Comparison of ENCODE assay signal across 13 mouse cellular contexts in the genomic region with DNA sequence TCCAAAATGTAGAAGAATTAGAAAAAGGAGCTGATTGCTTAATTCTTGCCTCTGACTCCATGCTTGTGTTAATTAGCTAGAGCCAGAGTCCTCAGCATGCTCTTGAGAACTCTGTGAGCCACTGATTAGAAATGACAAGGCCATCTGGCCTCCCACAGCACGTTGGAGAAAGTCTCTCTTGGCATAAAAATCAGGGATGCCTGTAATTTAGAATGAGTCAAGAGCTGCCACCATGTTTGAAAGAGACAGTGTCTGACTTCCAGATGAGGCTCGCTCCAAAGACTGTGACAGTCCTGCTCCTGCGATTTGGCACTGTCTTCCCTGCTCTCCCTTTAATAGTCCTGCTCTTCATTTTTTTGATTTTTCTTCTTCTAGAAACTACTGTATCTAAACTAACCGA.
DNase-seq lines count a peak whose midpoint lies in the region; ATAC-seq and TF ChIP-seq lines count a peak whose summit lies in the region.
"Had no signal": no experiment of that assay in that cellular context is flagged by ENCODE, and none has a peak within 500 bp of the region (broad histone marks: within the 10 kb centered on the region; RNA-seq: fewer than 3 reads in every experiment).

No protein-coding gene starts in this region.

- H3K27me3 ChIP-seq in hindbrain, embryonic 16.5 days (replicated peaks; ENCODE audit: control insufficient read depth, insufficient read depth, low read length) = no peaks in the 10 kb centered on the region
- H3K27me3 ChIP-seq in hindbrain, embryonic 12.5 days = no peaks in the 10 kb centered on the region
- H3K27me3 ChIP-seq in midbrain, embryonic 14.5 days (ENCODE audit: control insufficient read depth, insufficient read depth, low read length) = no peaks in the 10 kb centered on the region
- H3K27me3 ChIP-seq in kidney, adult 2 months (replicated peaks; ENCODE audit: control insufficient read depth, insufficient read depth, low read length) = no peaks in the 10 kb centered on the region
- H3K27me3 ChIP-seq: CH12.LX; embryonic facial prominence, embryonic 12.5 days had no signal

- H3K9ac ChIP-seq in hindbrain, embryonic 16.5 days (ENCODE audit: low read depth, low read length) = no peak overlapping the region
- H3K9ac ChIP-seq in hindbrain, embryonic 12.5 days = no peak overlapping the region
- no peak overlapping the region for H3K9ac ChIP-seq in midbrain, embryonic 14.5 days (replicated peaks; ENCODE audit: low read length)
- H3K9ac ChIP-seq: embryonic facial prominence, embryonic 12.5 days had no signal

- WGBS in hindbrain, embryonic 16.5 days = 62% methylated on average over 4 of the region's 4 CpGs
- WGBS in hindbrain, embryonic 12.5 days = 69% methylated on average over 4 of the region's 4 CpGs
- 63% methylated on average over 4 of the region's 4 CpGs for WGBS in midbrain, embryonic 14.5 days
- WGBS in kidney, adult 2 months = 69% methylated on average over 4 of the region's 4 CpGs

- no peak overlapping the region for H3K4me3 ChIP-seq in hindbrain, embryonic 16.5 days (ENCODE audit: low read length)
- no peak overlapping the region for H3K4me3 ChIP-seq in hindbrain, embryonic 12.5 days
- no peak overlapping the region for H3K4me3 ChIP-seq in midbrain, embryonic 14.5 days (replicated peaks; ENCODE audit: low read depth, low read length)
- H3K4me3 ChIP-seq in kidney, adult 2 months (ENCODE audit: insufficient read depth, low read depth, low read length) = no peak overlapping the region
- H3K4me3 ChIP-seq: embryonic facial prominence, embryonic 12.5 days had no signal

- no peaks in the 10 kb centered on the region for H3K36me3 ChIP-seq in hindbrain, embryonic 16.5 days (ENCODE audit: control insufficient read depth, insufficient read depth, low read length)
- no peaks in the 10 kb centered on the region for H3K36me3 ChIP-seq in hindbrain, embryonic 12.5 days
- no peaks in the 10 kb centered on the region for H3K36me3 ChIP-seq in midbrain, embryonic 14.5 days (ENCODE audit: control insufficient read depth, insufficient read depth, low read length)
- H3K36me3 ChIP-seq in kidney, adult 2 months (ENCODE audit: control insufficient read depth, insufficient read depth, low read length) = no peaks in the 10 kb centered on the region
- H3K36me3 ChIP-seq: embryonic facial prominence, embryonic 12.5 days had no signal

- peak; percentile 92 for ATAC-seq in hindbrain, embryonic 16.5 days
- no peak for ATAC-seq in hindbrain, embryonic 12.5 days (ENCODE audit: low FRiP score)
- 0 out of 2 replicates have a peak, but pooled peaks have one; percentile 32 for ATAC-seq in midbrain, embryonic 14.5 days (ENCODE audit: low FRiP score, low TSS enrichment)

- no peak for TF ChIP-seq CTCF in kidney, adult 2 months (conservative IDR thresholded peaks at IDR 0.05; ENCODE audit: insufficient read depth, insufficient read length, low read depth, low read length)

- TF ChIP-seq POLR2A in kidney, adult 2 months (IDR thresholded peaks at IDR 0.05; ENCODE audit: low read depth, low read length) = no peak

- no peaks in the 10 kb centered on the region for H3K4me1 ChIP-seq in hindbrain, embryonic 16.5 days (ENCODE audit: control insufficient read depth, insufficient read depth, low read depth, low read length)
- H3K4me1 ChIP-seq in hindbrain, embryonic 12.5 days = no peaks in the 10 kb centered on the region
- no peaks in the 10 kb centered on the region for H3K4me1 ChIP-seq in midbrain, embryonic 14.5 days (ENCODE audit: control insufficient read depth, insufficient read depth, low read length)
- H3K4me1 ChIP-seq in kidney, adult 2 months (ENCODE audit: control insufficient read depth, insufficient read depth, low read length) = no peaks in the 10 kb centered on the region
- H3K4me1 ChIP-seq: embryonic facial prominence, embryonic 12.5 days had no signal

- no peaks in the 10 kb centered on the region for H3K9me3 ChIP-seq in hindbrain, embryonic 16.5 days (ENCODE audit: control insufficient read depth, low read length)
- H3K9me3 ChIP-seq in hindbrain, embryonic 12.5 days (replicated peaks) = no peaks in the 10 kb centered on the region
- H3K9me3 ChIP-seq in midbrain, embryonic 14.5 days (ENCODE audit: control insufficient read depth, low read length) = no peaks in the 10 kb centered on the region
- H3K9me3 ChIP-seq: embryonic facial prominence, embryonic 12.5 days had no signal

- no peak overlapping the region for H3K4me2 ChIP-seq in hindbrain, embryonic 16.5 days (ENCODE audit: low read length)
- H3K4me2 ChIP-seq in hindbrain, embryonic 12.5 days (replicated peaks) = no peak overlapping the region
- no peak overlapping the region for H3K4me2 ChIP-seq in midbrain, embryonic 14.5 days (ENCODE audit: low read length)
- H3K4me2 ChIP-seq: embryonic facial prominence, embryonic 12.5 days had no signal

- DNase-seq in brain, embryonic 18.5 days (ENCODE audit: low read depth, low spot score) = peak; percentile 56
- DNase-seq in cerebellum, adult 9-11 months = peak; percentile 51
- peak; percentile 43 for DNase-seq in midbrain, embryonic 14.5 days
- no peak for DNase-seq in kidney, adult 2 months
- DNase-seq in embryo, embryonic 10.5 days (ENCODE audit: low spot score) = no peak
- DNase-seq in lung, postnatal 36 days = no peak
- DNase-seq: gastrocnemius, postnatal 25 days; heart, postnatal 4 days; lung, adult 2 months had no signal

- H3K27ac ChIP-seq in hindbrain, embryonic 16.5 days (ENCODE audit: low read depth, low read length) = no peak overlapping the region
- no peak overlapping the region for H3K27ac ChIP-seq in hindbrain, embryonic 12.5 days
- no peak overlapping the region for H3K27ac ChIP-seq in midbrain, embryonic 14.5 days (replicated peaks; ENCODE audit: low read depth, low read length)
- no peak overlapping the region for H3K27ac ChIP-seq in kidney, adult 2 months (ENCODE audit: insufficient read depth, low read depth, low read length)
- H3K27ac ChIP-seq: embryonic facial prominence, embryonic 12.5 days had no signal

Comparison
In these comparisons a context has a peak if more than half of its experiments do, and no peak if none do; other contexts are left out.
1. DNase-seq: peak in brain, embryonic 18.5 days (single experiment), cerebellum, adult 9-11 months (single experiment) and midbrain, embryonic 14.5 days (single experiment); none in kidney, adult 2 months (single experiment), embryo, embryonic 10.5 days (single experiment) and lung, postnatal 36 days (single experiment).